Mouse (Mus musculus) megakaryocyte, adult 5-6 weeks (primary cell): Measurements from ENCODE around the gene Nit1. TPM values are rescaled to one million over a fixed set of nuclear protein-coding genes. Genes with fewer than 3 reads are reported as not detected.

ENCODE experiments used
- ATAC-seq: 2 replicates; pipeline ENCODE4 v1.8.0; 2016; ENCODE audit warnings: mild to moderate bottlenecking, inconsistent platforms; ENCODE audit not compliant: poor library complexity, severe bottlenecking
- total RNA-seq, 2 experiments: library from RNA; stranded (forward) in 1 of 2; stranded (reverse) in 1 of 2; fragments of 153-499, 151-499 nt in 1 of 2; fragments of 221-1000, 200-1000 nt in 1 of 2; gene quantifications; 2 replicates each; pipeline versions ENCODE4 v1.2.3 to v1.2.4; 2015 to 2017

Nit1 gene
- total RNA-seq, 2 experiments from 2014 or later, result 6.5 to 39.2 TPM

DNA sequence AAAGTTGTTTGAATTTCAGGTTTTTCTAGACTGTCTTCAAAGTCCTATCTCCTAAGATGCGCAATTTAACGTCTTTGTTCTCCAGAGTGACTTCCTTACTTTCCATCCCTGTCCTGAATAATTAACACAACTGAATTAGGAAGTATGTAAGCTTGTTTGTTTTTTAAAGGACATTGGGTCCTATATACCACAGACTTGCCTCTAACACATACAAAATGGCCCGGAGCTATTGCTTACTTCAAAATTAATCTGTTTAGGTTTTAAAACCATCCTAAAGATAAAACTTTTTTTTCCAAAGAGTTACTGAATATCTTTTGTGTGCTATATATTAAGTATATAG is 50.4 kb downstream of the Nit1 start:
- peak; percentile 19; the same call in 1 of the 2 replicates for ATAC-seq

GRCm38 (mm10) chr1:171294298-171295062 is 51.0 kb downstream of the Nit1 start, which contains the start of gene Ufc1:
Gene Ufc1 (minus strand): TSS chr1:171295024.
- peak; percentile 99 for ATAC-seq

GRCm38 (mm10) chr1:171293906-171294297 is 51.5 kb downstream of the Nit1 start:
- ATAC-seq, result no peak

GRCm38 (mm10) chr1:171293351-171293750 is 52.1 kb downstream of the Nit1 start:
- ATAC-seq, result no peak

DNA sequence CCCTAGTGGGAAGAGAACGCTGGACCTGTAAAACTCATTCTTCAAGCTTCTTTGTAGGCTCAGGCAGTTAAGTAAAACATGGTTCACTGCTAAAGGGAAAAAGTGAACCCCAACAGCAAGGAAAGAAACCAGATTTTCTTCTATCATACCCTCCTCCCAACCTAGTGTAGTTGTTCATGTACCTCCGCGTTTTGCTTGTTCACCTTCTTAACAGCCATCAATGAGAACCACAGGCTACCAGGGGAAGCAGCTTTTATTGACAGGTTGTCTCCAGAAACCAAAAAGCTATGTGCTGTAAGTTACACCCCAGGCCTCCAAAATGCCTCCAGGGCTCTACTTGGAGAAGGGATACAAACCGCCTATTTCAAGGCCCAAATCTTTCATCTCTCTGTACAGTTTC is 57.1 kb downstream of the Nit1 start:
- ATAC-seq, result no peak

Other genes starting within 250 kb of the Nit1 start
- 0.91 and 1.0 TPM in 2 replicates for gene Cfap126, start 231.7 kb downstream of the Nit1 start, total RNA-seq (2015)
- gene Cfap126, start 231.7 kb downstream of the Nit1 start, total RNA-seq (2017), result 0.59 TPM in 1 of 2 replicates, not detected in the other
- 102 and 130 TPM in 2 replicates for gene Sdhc, start 195.0 kb downstream of the Nit1 start, total RNA-seq (2015)
- 34.5 and 43.0 TPM in 2 replicates for gene Sdhc, start 195.0 kb downstream of the Nit1 start, total RNA-seq (2017)
- gene Mpz, start 194.9 kb downstream of the Nit1 start, total RNA-seq (2015), result not detected in 2 replicates
- gene Mpz, start 194.9 kb downstream of the Nit1 start, total RNA-seq (2017), result not detected in 2 replicates
- gene Pcp4l1, start 149.4 kb downstream of the Nit1 start, total RNA-seq (2015), result 1.2 and 1.4 TPM in 2 replicates
- gene Pcp4l1, start 149.4 kb downstream of the Nit1 start, total RNA-seq (2017), result 0.44 and 0.73 TPM in 2 replicates
- gene Nr1i3, start 131.7 kb downstream of the Nit1 start, total RNA-seq (2015), result not detected in 2 replicates
- 0.04 TPM in 2 replicates for gene Nr1i3, start 131.7 kb downstream of the Nit1 start, total RNA-seq (2017)
- gene Tomm40l, start 123.1 kb downstream of the Nit1 start, total RNA-seq (2015), result 7.3 and 8.2 TPM in 2 replicates
- 8.5 and 14.4 TPM in 2 replicates for gene Tomm40l, start 123.1 kb downstream of the Nit1 start, total RNA-seq (2017)
- 0.87 TPM in 1 of 2 replicates, not detected in the other for gene Apoa2, start 120.6 kb downstream of the Nit1 start, total RNA-seq (2015)
- not detected in 2 replicates for gene Apoa2, start 120.6 kb downstream of the Nit1 start, total RNA-seq (2017)
- gene Fcer1g, start 111.3 kb downstream of the Nit1 start, total RNA-seq (2015), result 2,036 and 2,044 TPM in 2 replicates
- 995 and 1,060 TPM in 2 replicates for gene Fcer1g, start 111.3 kb downstream of the Nit1 start, total RNA-seq (2017)
- not detected in 2 replicates for gene Adamts4, start 95.2 kb downstream of the Nit1 start, total RNA-seq (2015)
- 0.12 TPM in 1 of 2 replicates, not detected in the other for gene Adamts4, start 95.2 kb downstream of the Nit1 start, total RNA-seq (2017)
- 235 and 245 TPM in 2 replicates for gene Ndufs2, start 94.3 kb downstream of the Nit1 start, total RNA-seq (2015)
- 276 and 306 TPM in 2 replicates for gene Ndufs2, start 94.3 kb downstream of the Nit1 start, total RNA-seq (2017)
- gene B4galt3, start 75.3 kb downstream of the Nit1 start, total RNA-seq (2015), result 17.8 and 20.4 TPM in 2 replicates
- gene B4galt3, start 75.3 kb downstream of the Nit1 start, total RNA-seq (2017), result 28.5 and 33.5 TPM in 2 replicates
- gene Ppox, start 64.5 kb downstream of the Nit1 start, total RNA-seq (2015), result 26.5 and 27.4 TPM in 2 replicates
- 14.5 and 18.0 TPM in 2 replicates for gene Ppox, start 64.5 kb downstream of the Nit1 start, total RNA-seq (2017)
- gene Usp21, start 57.7 kb downstream of the Nit1 start, total RNA-seq (2015), result 41.1 and 41.9 TPM in 2 replicates
- gene Usp21, start 57.7 kb downstream of the Nit1 start, total RNA-seq (2017), result 20.2 and 28.9 TPM in 2 replicates
- 95.3 and 105 TPM in 2 replicates for gene Ufc1, start 50.6 kb downstream of the Nit1 start, total RNA-seq (2015)
- gene Ufc1, start 50.6 kb downstream of the Nit1 start, total RNA-seq (2017), result 54.6 and 78.6 TPM in 2 replicates
- gene Dedd, start 16.5 kb downstream of the Nit1 start, total RNA-seq (2015), result 22.4 and 23.6 TPM in 2 replicates
- gene Dedd, start 16.5 kb downstream of the Nit1 start, total RNA-seq (2017), result 12.1 and 13.1 TPM in 2 replicates
- 26.1 and 38.4 TPM in 2 replicates for gene Pfdn2, start within 50 bp of the Nit1 start, total RNA-seq (2015)
- 16.0 and 27.3 TPM in 2 replicates for gene Pfdn2, start within 50 bp of the Nit1 start, total RNA-seq (2017)
- 0.09 TPM in 1 of 2 replicates, not detected in the other for gene Klhdc9, start 15.2 kb upstream of the Nit1 start, total RNA-seq (2015)
- gene Klhdc9, start 15.2 kb upstream of the Nit1 start, total RNA-seq (2017), result 0.16 and 0.59 TPM in 2 replicates
- gene Nectin4, start 24.5 kb upstream of the Nit1 start, total RNA-seq (2015), result 0.66 and 1.2 TPM in 2 replicates
- 1.3 and 2.1 TPM in 2 replicates for gene Nectin4, start 24.5 kb upstream of the Nit1 start, total RNA-seq (2017)
- gene Arhgap30, start 43.3 kb upstream of the Nit1 start, total RNA-seq (2015), result 95.6 and 105 TPM in 2 replicates
- 231 and 235 TPM in 2 replicates for gene Arhgap30, start 43.3 kb upstream of the Nit1 start, total RNA-seq (2017)
- gene Usf1, start 65.7 kb upstream of the Nit1 start, total RNA-seq (2015), result 23.0 and 27.0 TPM in 2 replicates
- 76.7 and 80.1 TPM in 2 replicates for gene Usf1, start 65.7 kb upstream of the Nit1 start, total RNA-seq (2017)
- gene Tstd1, start 73.2 kb upstream of the Nit1 start, total RNA-seq (2015), result 3.8 and 4.1 TPM in 2 replicates
- gene Tstd1, start 73.2 kb upstream of the Nit1 start, total RNA-seq (2017), result 0.61 and 5.1 TPM in 2 replicates
- 0.33 and 0.59 TPM in 2 replicates for gene F11r, start 91.9 kb upstream of the Nit1 start, total RNA-seq (2015)
- gene F11r, start 91.9 kb upstream of the Nit1 start, total RNA-seq (2017), result not detected in 2 replicates
- 8.7 and 11.4 TPM in 2 replicates for gene Alyref2, start 157.8 kb upstream of the Nit1 start, total RNA-seq (2015)
- gene Alyref2, start 157.8 kb upstream of the Nit1 start, total RNA-seq (2017), result 12.7 and 13.2 TPM in 2 replicates
- not detected in 2 replicates for gene Itln1, start 189.6 kb upstream of the Nit1 start, total RNA-seq (2015)
- not detected in 2 replicates for gene Itln1, start 189.6 kb upstream of the Nit1 start, total RNA-seq (2017)
- 12.3 and 15.1 TPM in 2 replicates for gene Cd244a, start 213.5 kb upstream of the Nit1 start, total RNA-seq (2015)
- 16.3 and 16.8 TPM in 2 replicates for gene Cd244a, start 213.5 kb upstream of the Nit1 start, total RNA-seq (2017)